Mouse (Mus musculus): ENCODE results near the gene Kcnh7. TPM values are rescaled to one million over a fixed set of nuclear protein-coding genes. Genes with fewer than 3 reads are reported as not detected.
"Not testable (repeated sequence)": the region's sequence is repeated elsewhere in the genome, so short reads cannot be mapped to it uniquely, and the experiment has no call there.

The Kcnh7 gene
- polyA plus RNA-seq, 1 experiment from 2014 or later, result 0.06 TPM

DNA sequence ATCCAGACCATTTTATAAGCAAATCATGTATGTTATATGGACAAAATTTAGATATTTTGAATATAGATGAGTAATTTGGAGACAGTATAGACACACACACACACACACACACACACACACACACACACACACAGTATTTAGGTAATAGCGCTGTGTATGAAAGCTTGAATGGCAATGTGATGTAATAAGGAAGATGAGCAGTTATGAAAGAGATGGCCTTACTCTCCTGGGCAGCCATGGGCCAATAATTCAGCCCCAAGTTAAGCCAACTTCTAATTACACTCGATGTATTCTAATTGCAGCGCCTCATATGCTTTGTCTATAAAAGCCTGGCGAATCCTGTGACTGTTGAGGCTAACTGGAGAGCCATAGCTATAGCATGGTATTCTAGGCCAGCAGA lies 469.7 kb downstream of the Kcnh7 start:
- H3K4me1 ChIP-seq (replicated peaks); H3K9me3 ChIP-seq (replicated peaks); H3K4me3 ChIP-seq (replicated peaks); H3K36me3 ChIP-seq; DNase-seq; ATAC-seq (ENCODE audit: low read depth); H3K27me3 ChIP-seq; H3K27ac ChIP-seq; H3K9ac ChIP-seq; H3K4me2 ChIP-seq: not testable (repeated sequence)
- 69% methylated on average over 4 of the region's 4 CpGs for WGBS (ENCODE audit: insufficient replicate concordance)

- Histone ChIP-seq H3K36me3 (no peaks in the 10 kb centered on the region), H3K27me3 (no peaks in the 10 kb centered on the region), H3K9me3 (replicated peaks) (no peaks in the 10 kb centered on the region), H3K9ac (no peak overlapping the region), H3K4me1 (replicated peaks) (no peaks in the 10 kb centered on the region), H3K4me2 (no peak overlapping the region), H3K4me3 (replicated peaks) (no peak overlapping the region), H3K27ac (no peak overlapping the region)
- DNase-seq (no peak), ATAC-seq (ENCODE audit: low read depth) (no peak)
- 47% methylated on average over 1 of the region's 1 CpGs for WGBS (ENCODE audit: insufficient replicate concordance)
Observed at GRCm38 (mm10) chr2:62709633-62710032, 474.5 kb downstream of the Kcnh7 start.

GRCm38 (mm10) chr2:62706313-62706712 lies 477.8 kb downstream of the Kcnh7 start:
- Histone ChIP-seq H3K4me3 (replicated peaks) (no peak overlapping the region), H3K36me3 (no peaks in the 10 kb centered on the region), H3K4me2 (no peak overlapping the region), H3K9ac (no peak overlapping the region), H3K4me1 (replicated peaks) (no peaks in the 10 kb centered on the region), H3K27ac (no peak overlapping the region), H3K27me3 (no peaks in the 10 kb centered on the region), H3K9me3 (replicated peaks) (no peaks in the 10 kb centered on the region)
- DNase-seq (no peak), ATAC-seq (ENCODE audit: low read depth) (no peak)
- WGBS (ENCODE audit: insufficient replicate concordance), result 58% methylated on average over 3 of the region's 3 CpGs

DNA sequence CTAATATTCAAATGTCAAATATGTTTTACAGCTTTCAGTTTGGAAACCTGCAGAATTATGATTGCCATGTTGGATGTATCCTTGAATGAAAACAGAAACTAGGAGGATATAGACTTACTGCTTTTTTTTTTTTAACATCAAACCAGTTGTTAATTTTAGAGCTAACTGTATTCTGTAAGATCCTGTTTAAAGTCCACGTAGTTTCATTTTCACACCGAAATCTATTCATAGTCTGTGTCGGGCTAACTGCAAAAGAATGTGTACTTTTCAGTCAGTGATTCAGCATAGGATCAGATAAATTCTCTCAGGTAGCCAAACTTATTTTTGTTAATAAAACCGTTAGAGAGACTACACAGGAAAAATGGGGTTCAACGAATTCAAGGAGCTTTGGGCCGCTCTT lies 498.2 kb downstream of the Kcnh7 start:
- Histone ChIP-seq H3K27me3 (no peaks in the 10 kb centered on the region), H3K4me2 (no peak overlapping the region), H3K4me1 (replicated peaks) (no peaks in the 10 kb centered on the region), H3K4me3 (replicated peaks) (no peak overlapping the region), H3K36me3 (no peaks in the 10 kb centered on the region), H3K9me3 (replicated peaks) (no peaks in the 10 kb centered on the region), H3K27ac (no peak overlapping the region), H3K9ac (no peak overlapping the region)
- WGBS (ENCODE audit: insufficient replicate concordance), result 69% methylated on average over 6 of the region's 6 CpGs
- ATAC-seq (ENCODE audit: low read depth) (no peak), DNase-seq (no peak)

- no peak overlapping the region for H3K27ac ChIP-seq
- no peaks in the 10 kb centered on the region for H3K9me3 ChIP-seq (replicated peaks)
- no peaks in the 10 kb centered on the region for H3K4me1 ChIP-seq (replicated peaks)
- H3K4me3 ChIP-seq (replicated peaks), result no peak overlapping the region
- WGBS (ENCODE audit: insufficient replicate concordance), result 36% methylated on average over 3 of the region's 3 CpGs
- H3K27me3 ChIP-seq, result no peaks in the 10 kb centered on the region
- H3K4me2 ChIP-seq, result no peak overlapping the region
- DNase-seq (no peak), ATAC-seq (ENCODE audit: low read depth) (no peak)
- no peak overlapping the region for H3K9ac ChIP-seq
- H3K36me3 ChIP-seq, result no peaks in the 10 kb centered on the region
Observed at GRCm38 (mm10) chr2:62684989-62685595, 499.0 kb downstream of the Kcnh7 start.

DNA sequence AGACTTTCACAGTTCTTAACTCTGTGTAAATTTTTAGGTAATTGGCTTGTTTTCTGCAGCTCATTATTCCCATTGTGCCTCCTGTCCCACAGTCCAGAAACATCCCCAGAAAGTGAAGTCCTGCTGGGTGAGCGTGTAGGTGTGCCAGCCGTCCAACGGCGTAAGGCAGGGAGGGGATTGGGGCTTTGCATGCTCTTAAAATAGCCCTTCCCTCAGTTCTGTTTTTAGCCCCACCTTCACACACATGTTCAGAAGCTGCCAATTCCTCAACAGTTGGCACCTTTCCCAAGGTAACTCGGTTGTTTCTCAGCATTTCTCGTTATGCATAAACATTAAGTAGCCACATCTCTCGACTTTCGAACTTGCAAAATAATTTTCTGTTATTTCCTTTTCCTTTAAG lies 502.4 kb downstream of the Kcnh7 start:
- DNase-seq (no peak), ATAC-seq (ENCODE audit: low read depth) (no peak)
- H3K36me3 ChIP-seq, result no peaks in the 10 kb centered on the region
- no peak overlapping the region for H3K4me2 ChIP-seq
- no peaks in the 10 kb centered on the region for H3K4me1 ChIP-seq (replicated peaks)
- H3K27me3 ChIP-seq, result no peaks in the 10 kb centered on the region
- H3K27ac ChIP-seq, result no peak overlapping the region
- WGBS (ENCODE audit: insufficient replicate concordance), result 75% methylated on average over 8 of the region's 8 CpGs
- no peaks in the 10 kb centered on the region for H3K9me3 ChIP-seq (replicated peaks)
- H3K9ac ChIP-seq, result no peak overlapping the region
- no peak overlapping the region for H3K4me3 ChIP-seq (replicated peaks)

GRCm38 (mm10) chr2:62672788-62673187 lies 511.3 kb downstream of the Kcnh7 start:
- WGBS (ENCODE audit: insufficient replicate concordance), result 65% methylated on average over 5 of the region's 5 CpGs
- H3K4me2 ChIP-seq, result no peak overlapping the region
- ATAC-seq (ENCODE audit: low read depth), result no peak

DNA sequence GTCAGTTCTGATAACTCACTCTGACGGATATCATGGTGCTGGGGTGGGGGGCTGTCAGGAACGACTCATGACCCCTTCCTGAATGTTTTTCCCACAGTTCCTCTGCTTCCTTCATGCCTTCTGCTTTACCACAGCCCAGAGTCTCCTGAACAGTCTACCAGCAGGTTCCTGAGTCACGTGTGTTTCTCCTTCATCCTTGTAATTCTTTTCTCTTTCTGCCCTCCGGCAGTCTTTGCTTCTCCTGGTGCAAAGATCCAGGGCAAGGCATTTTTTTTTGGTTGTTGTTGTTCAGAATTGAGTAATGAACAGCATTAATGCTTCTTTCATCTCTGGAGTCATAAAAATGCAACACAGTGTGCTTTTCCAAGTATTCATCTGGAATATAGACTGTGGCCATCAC lies 513.3 kb downstream of the Kcnh7 start:
- DNase-seq, result no peak
- WGBS (ENCODE audit: insufficient replicate concordance), result 42% methylated on average over 4 of the region's 4 CpGs
- no peak for ATAC-seq (ENCODE audit: low read depth)
- H3K4me1 ChIP-seq (replicated peaks), result peaks cover 9% of the 10 kb centered on the region
- no peak overlapping the region for H3K9ac ChIP-seq
- H3K27ac ChIP-seq, result no peak overlapping the region
- no peak overlapping the region for H3K4me2 ChIP-seq
- no peak overlapping the region for H3K4me3 ChIP-seq (replicated peaks)
- no peaks in the 10 kb centered on the region for H3K36me3 ChIP-seq
- no peaks in the 10 kb centered on the region for H3K27me3 ChIP-seq
- no peaks in the 10 kb centered on the region for H3K9me3 ChIP-seq (replicated peaks)

More at GRCm38 (mm10) chr2:62672788-62673187, 511.3 kb downstream of the Kcnh7 start:
- DNase-seq, result no peak
- Histone ChIP-seq H3K4me3 (replicated peaks) (no peak overlapping the region), H3K27me3 (no peaks in the 10 kb centered on the region), H3K9ac (no peak overlapping the region), H3K9me3 (replicated peaks) (no peaks in the 10 kb centered on the region), H3K27ac (no peak overlapping the region), H3K4me1 (replicated peaks) (peaks cover 9% of the 10 kb centered on the region), H3K36me3 (no peaks in the 10 kb centered on the region)

DNA sequence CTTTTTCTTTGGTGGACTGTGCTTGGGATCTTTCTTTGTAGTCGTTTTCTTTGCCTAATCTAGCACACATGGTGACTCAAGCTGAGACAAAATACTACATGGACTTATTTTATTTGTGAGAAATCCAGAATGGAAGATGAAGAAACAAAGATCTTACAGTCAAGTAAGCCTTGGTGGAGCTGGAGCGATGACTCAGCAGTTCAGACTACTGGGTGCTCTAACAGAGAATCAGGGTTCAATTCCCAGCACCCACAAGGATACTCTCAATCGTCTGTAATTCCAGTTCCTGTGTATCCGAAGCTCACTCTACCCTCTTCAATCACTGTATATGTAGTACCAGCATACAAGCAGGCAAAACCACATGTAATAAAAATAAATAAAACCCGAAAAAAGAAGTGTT lies 513.8 kb downstream of the Kcnh7 start:
- H3K4me1 ChIP-seq (replicated peaks), result peaks cover 9% of the 10 kb centered on the region
- no peak overlapping the region for H3K4me3 ChIP-seq (replicated peaks)
- no peak overlapping the region for H3K27ac ChIP-seq
- no peaks in the 10 kb centered on the region for H3K36me3 ChIP-seq
- no peaks in the 10 kb centered on the region for H3K9me3 ChIP-seq (replicated peaks)
- DNase-seq (no peak), ATAC-seq (ENCODE audit: low read depth) (no peak)
- 60% methylated on average over 5 of the region's 5 CpGs for WGBS (ENCODE audit: insufficient replicate concordance)
- H3K9ac ChIP-seq, result no peak overlapping the region
- H3K27me3 ChIP-seq, result no peaks in the 10 kb centered on the region
- H3K4me2 ChIP-seq, result no peak overlapping the region

DNA sequence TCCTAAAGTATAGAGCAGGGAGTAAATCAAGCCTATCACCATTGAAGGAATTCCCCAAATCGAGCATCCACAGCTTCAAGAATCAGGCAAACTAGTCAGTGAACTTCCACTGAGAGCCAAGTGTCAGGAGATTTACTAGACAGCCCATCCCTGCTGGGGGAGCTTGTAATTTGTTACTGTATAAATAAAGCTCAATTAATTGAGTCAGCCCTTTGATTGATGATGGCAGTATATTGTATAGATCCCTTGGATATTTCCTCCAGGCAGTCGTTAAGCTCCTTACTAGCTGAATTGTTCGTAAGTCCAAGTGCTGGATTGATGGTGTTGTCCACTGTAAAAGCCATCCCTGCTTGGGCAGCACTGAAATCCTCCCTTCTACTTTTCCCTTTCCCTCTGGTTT lies 514.2 kb downstream of the Kcnh7 start:
- no peaks in the 10 kb centered on the region for H3K9me3 ChIP-seq (replicated peaks)
- H3K27ac ChIP-seq, result no peak overlapping the region
- H3K36me3 ChIP-seq, result no peaks in the 10 kb centered on the region
- H3K27me3 ChIP-seq, result 0 out of 2 replicates have a peak, but pooled peaks cover under 1% of the 10 kb centered on the region
- peaks cover 9% of the 10 kb centered on the region for H3K4me1 ChIP-seq (replicated peaks)
- no peak overlapping the region for H3K4me3 ChIP-seq (replicated peaks)
- WGBS (ENCODE audit: insufficient replicate concordance), result 75% methylated on average over 3 of the region's 3 CpGs
- H3K9ac ChIP-seq, result no peak overlapping the region
- ATAC-seq (ENCODE audit: low read depth) (no peak), DNase-seq (no peak)
- no peak overlapping the region for H3K4me2 ChIP-seq

DNA sequence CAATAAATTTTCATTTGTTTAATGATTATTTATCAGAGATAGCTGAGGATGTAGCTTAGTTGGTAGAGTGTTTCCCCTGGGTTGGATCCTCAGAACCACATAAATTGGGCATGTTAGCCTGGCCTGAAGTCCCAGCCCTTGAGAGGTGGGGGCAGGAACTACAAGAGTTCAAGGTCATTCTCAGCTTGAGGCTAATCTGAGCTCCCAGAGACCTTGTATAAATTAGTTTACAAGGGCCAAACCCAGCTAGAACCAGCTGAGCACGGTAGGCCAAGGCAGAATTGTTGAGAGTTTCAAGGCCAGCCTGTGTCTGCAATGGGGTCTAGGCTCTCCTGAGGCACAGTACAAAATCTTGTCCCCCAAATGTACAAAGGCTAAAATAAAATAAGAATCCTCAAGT lies 518.6 kb downstream of the Kcnh7 start:
- H3K4me1 ChIP-seq (replicated peaks), result peaks cover 12% of the 10 kb centered on the region

GRCm38 (mm10) chr2:62664839-62665238 lies 519.2 kb downstream of the Kcnh7 start:
- H3K27ac ChIP-seq, result no peak overlapping the region
- ATAC-seq (ENCODE audit: low read depth), result no peak

More for the DNA sequence above, 518.6 kb downstream of the Kcnh7 start:
- Histone ChIP-seq H3K4me3 (replicated peaks) (no peak overlapping the region), H3K27ac (no peak overlapping the region), H3K36me3 (no peaks in the 10 kb centered on the region), H3K9me3 (replicated peaks) (no peaks in the 10 kb centered on the region), H3K4me2 (no peak overlapping the region), H3K27me3 (0 out of 2 replicates have a peak, but pooled peaks cover 2% of the 10 kb centered on the region), H3K9ac (no peak overlapping the region)
- 54% methylated on average over 1 of the region's 1 CpGs for WGBS (ENCODE audit: insufficient replicate concordance)
- DNase-seq, result no peak
- ATAC-seq (ENCODE audit: low read depth), result no peak

More at GRCm38 (mm10) chr2:62664839-62665238, 519.2 kb downstream of the Kcnh7 start:
- H3K4me3 ChIP-seq (replicated peaks), result peak overlapping the region; percentile 68
- H3K4me1 ChIP-seq (replicated peaks), result peaks cover 6% of the 10 kb centered on the region
- H3K27me3 ChIP-seq, result 0 out of 2 replicates have a peak, but pooled peaks cover 2% of the 10 kb centered on the region
- WGBS (ENCODE audit: insufficient replicate concordance), result 65% methylated on average over 7 of the region's 7 CpGs
- peak overlapping the region; percentile 92 for H3K4me2 ChIP-seq
- H3K9me3 ChIP-seq (replicated peaks), result no peaks in the 10 kb centered on the region
- H3K36me3 ChIP-seq, result no peaks in the 10 kb centered on the region
- DNase-seq, result no peak
- H3K9ac ChIP-seq, result no peak overlapping the region
